Mouse (Mus musculus) liver, embryonic 14.5 days (tissue): ENCODE data around the gene Adamts7. TPM values are rescaled to one million over a fixed set of nuclear protein-coding genes. Genes with fewer than 3 reads are reported as not detected.

ENCODE experiments used
- ATAC-seq: fragments of 200-750 bp; cut with Nextera tagmentation; 2 replicates; pipeline ENCODE4 v1.8.0; 2017; ENCODE audit warnings: moderate number of reproducible peaks, mild to moderate bottlenecking, moderate library complexity; ENCODE audit not compliant: insufficient read depth
- DNase-seq, 3 experiments: peaks; one replicate each; pipeline ENCODE4 v3.0.0-alpha.2; 2012 to 2013; ENCODE audit warnings: low read depth in 3 of 3, low spot score in 3 of 3
- H3K27ac ChIP-seq: fragments of 300-500 bp; sonication (generic); 2 replicates; pipeline ENCODE4 v1.5.1; 2014; ENCODE audit warnings: moderate library complexity, mild to moderate bottlenecking, control low read depth, inconsistent platforms
- H3K27me3 ChIP-seq: fragments of 300-500 bp; sonication (generic); 2 replicates; pipeline ENCODE4 v1.6.1; 2014; ENCODE audit warnings: mild to moderate bottlenecking, low read length, moderate library complexity; ENCODE audit not compliant: control insufficient read depth, insufficient read depth
- H3K36me3 ChIP-seq: fragments of 300-500 bp; sonication (generic); replicated peaks from 2 replicates; pipeline ENCODE4 v1.6.1; 2014; ENCODE audit warnings: low read depth; ENCODE audit not compliant: control insufficient read depth, insufficient read depth
- H3K4me1 ChIP-seq, 2 experiments: fragments of 200-500 bp in 1 of 2; fragments of 300-500 bp in 1 of 2; sonication (generic) in 1 of 2; replicated peaks; 2 replicates each; pipeline ENCODE4 v1.6.1; 2012 to 2014; ENCODE audit warnings: antibody characterized with exemption in 1 of 2, inconsistent platforms in 1 of 2, low read length in 1 of 2; ENCODE audit not compliant: control insufficient read depth in 2 of 2, insufficient read depth in 2 of 2
- H3K4me2 ChIP-seq: fragments of 300-500 bp; sonication (generic); 2 replicates; pipeline ENCODE4 v1.6.1; 2014; ENCODE audit warnings: low read depth, mild to moderate bottlenecking, control low read depth, moderate library complexity
- H3K4me3 ChIP-seq, 2 experiments: fragments of 200-500 bp in 1 of 2; fragments of 300-500 bp in 1 of 2; sonication (generic) in 1 of 2; 2 replicates each; pipeline ENCODE4 v1.5.1; 2012 to 2014; ENCODE audit warnings: low read depth in 2 of 2, low read length in 2 of 2, mild to moderate bottlenecking in 2 of 2, control low read depth in 1 of 2, inconsistent platforms in 1 of 2, moderate library complexity in 1 of 2; ENCODE audit not compliant: insufficient read depth in 1 of 2
- H3K9ac ChIP-seq: fragments of 300-500 bp; sonication (generic); replicated peaks from 2 replicates; pipeline ENCODE4 v1.6.1; 2014; ENCODE audit warnings: mild to moderate bottlenecking, control low read depth, moderate library complexity
- H3K9me3 ChIP-seq: fragments of 300-500 bp; sonication (generic); 2 replicates; pipeline ENCODE4 v1.6.1; 2016; ENCODE audit warnings: low read length, mixed read lengths; ENCODE audit not compliant: control insufficient read depth
- CTCF ChIP-seq: IDR thresholded peaks from 2 replicates; pipeline ENCODE4 v1.5.1; 2016; ENCODE audit warnings: antibody characterized with exemption, low read depth, control low read depth
- EP300 ChIP-seq: IDR thresholded peaks from 2 replicates; pipeline ENCODE4 v1.6.1; 2016; ENCODE audit warnings: antibody characterized with exemption, low read depth
- WGBS: fragments of 180-500 bp; shearing (Covaris S2); extraction: QIAGEN DNeasy Blood & Tissue Kit; methylation state at CpG from one replicate; pipeline ENCODE4 v1.1.7; 2014; ENCODE audit not compliant: insufficient replicate concordance; 5-methylcytosine and 5-hydroxymethylcytosine counted together
- polyA plus RNA-seq, 2 experiments: library from polyadenylated mRNA; depleted of rRNA in 1 of 2; stranded (reverse) in 1 of 2; unstranded in 1 of 2; fragments of >200 nt; fragmentation: Nextera tagmentation in 1 of 2; extraction: Ambion mirVana in 1 of 2; gene quantifications; 2 replicates each; pipeline versions ENCODE4 v1.2.1 to v1.2.3; 2012 to 2014

The Adamts7 gene
- polyA plus RNA-seq, 2 experiments = 0.47 to 0.64 TPM

GRCm38 (mm10) chr9:90197116-90197665 is 34.3 kb downstream of the Adamts7 start:
- Histone ChIP-seq H3K4me1 (no peaks in the 10 kb centered on the region; a peak in 1 of 4 replicates), H3K4me2 (no peak overlapping the region), H3K36me3 (no peaks in the 10 kb centered on the region), H3K9ac (no peak overlapping the region), H3K27me3 (no peaks in the 10 kb centered on the region), H3K27ac (no peak overlapping the region), H3K4me3 (no peak overlapping the region), H3K9me3 (no peaks in the 10 kb centered on the region)
- DNase-seq = no peak
- no peak for TF ChIP-seq CTCF
- TF ChIP-seq EP300 = no peak
- no peak for ATAC-seq
- WGBS = 64% methylated on average over 7 of the region's 7 CpGs

- Histone ChIP-seq H3K9ac (no peak overlapping the region), H3K4me1 (no peaks in the 10 kb centered on the region; a peak in 1 of 4 replicates), H3K36me3 (no peaks in the 10 kb centered on the region), H3K4me3 (no peak overlapping the region), H3K27ac (no peak overlapping the region), H3K4me2 (no peak overlapping the region), H3K9me3 (no peaks in the 10 kb centered on the region), H3K27me3 (no peaks in the 10 kb centered on the region)
- 64% methylated on average over 7 of the region's 7 CpGs for WGBS
- ATAC-seq (no peak), DNase-seq (no peak)
- no peak for TF ChIP-seq CTCF
- TF ChIP-seq EP300 = no peak
Measured at GRCm38 (mm10) chr9:90197866-90198383, 35.1 kb downstream of the Adamts7 start.

- H3K9ac ChIP-seq = no peak overlapping the region
- peak; percentile 13; the same call in 1 of the 2 replicates for ATAC-seq
- no peaks in the 10 kb centered on the region for H3K27me3 ChIP-seq
- H3K27ac ChIP-seq = no peak overlapping the region
- H3K4me1 ChIP-seq = no peaks in the 10 kb centered on the region; a peak in 1 of 4 replicates
- H3K4me3 ChIP-seq = no peak overlapping the region
- DNase-seq = no peak
- peaks cover 5% of the 10 kb centered on the region for H3K36me3 ChIP-seq
- no peaks in the 10 kb centered on the region for H3K9me3 ChIP-seq
- 46% methylated on average over 10 of the region's 10 CpGs for WGBS
- H3K4me2 ChIP-seq = no peak overlapping the region
- TF ChIP-seq CTCF (peak; percentile 14; the same call in 1 of the 2 replicates), EP300 (no peak)
Measured at GRCm38 (mm10) chr9:90198531-90199449, 35.9 kb downstream of the Adamts7 start.

GRCm38 (mm10) chr9:90199611-90200010 is 36.7 kb downstream of the Adamts7 start:
- Histone ChIP-seq H3K4me2 (no peak overlapping the region), H3K27ac (no peak overlapping the region), H3K36me3 (peaks cover 13% of the 10 kb centered on the region), H3K9ac (no peak overlapping the region), H3K9me3 (no peaks in the 10 kb centered on the region), H3K4me1 (no peaks in the 10 kb centered on the region; a peak in 1 of 4 replicates), H3K27me3 (no peaks in the 10 kb centered on the region), H3K4me3 (no peak overlapping the region)
- TF ChIP-seq CTCF (no peak), EP300 (no peak)
- no peak for DNase-seq
- 86% methylated on average over 18 of the region's 18 CpGs for WGBS
- no peak for ATAC-seq

- no peaks in the 10 kb centered on the region for H3K27me3 ChIP-seq
- H3K9ac ChIP-seq = no peak overlapping the region
- H3K4me2 ChIP-seq = no peak overlapping the region
- no peak overlapping the region for H3K4me3 ChIP-seq
- TF ChIP-seq EP300 (no peak), CTCF (no peak)
- 83% methylated on average over 4 of the region's 4 CpGs for WGBS
- H3K27ac ChIP-seq = no peak overlapping the region
- DNase-seq (no peak), ATAC-seq (no peak)
- H3K36me3 ChIP-seq = peaks cover 20% of the 10 kb centered on the region
- H3K9me3 ChIP-seq = no peaks in the 10 kb centered on the region
- H3K4me1 ChIP-seq = no peaks in the 10 kb centered on the region; a peak in 1 of 4 replicates
Measured at GRCm38 (mm10) chr9:90200501-90200900, 37.6 kb downstream of the Adamts7 start.
